Mouse (Mus musculus) lung, embryonic 16.5 days (tissue): ENCODE measurements around the gene Ccdc6. TPM values are rescaled to one million over a fixed set of nuclear protein-coding genes. Genes with fewer than 3 reads are reported as not detected.
A peak's percentile ranks its signal among the peaks of the same experiment; 100 is the strongest.

Source experiments
- ATAC-seq: fragments of 200-750 bp; cut with Nextera tagmentation; 2 replicates; pipeline ENCODE4 v1.8.0; 2017; ENCODE audit warnings: low read depth, mild to moderate bottlenecking, moderate library complexity
- H3K27ac ChIP-seq: fragments of 300-500 bp; sonication (generic); 2 replicates; pipeline ENCODE4 v1.5.1; 2014; ENCODE audit warnings: mild to moderate bottlenecking, control low read depth, low read length
- H3K27me3 ChIP-seq: fragments of 300-500 bp; sonication (generic); 2 replicates; pipeline ENCODE4 v1.6.1; 2014; ENCODE audit warnings: low read depth, low read length, mixed read lengths; ENCODE audit not compliant: control insufficient read depth, insufficient read depth
- H3K36me3 ChIP-seq: fragments of 300-500 bp; sonication (generic); 2 replicates; pipeline ENCODE4 v1.6.1; 2014; ENCODE audit warnings: low read length; ENCODE audit not compliant: control insufficient read depth, insufficient read depth
- H3K4me1 ChIP-seq: fragments of 300-500 bp; sonication (generic); replicated peaks from 2 replicates; pipeline ENCODE4 v1.6.1; 2014; ENCODE audit warnings: low read length, mixed read lengths; ENCODE audit not compliant: control insufficient read depth, insufficient read depth
- H3K4me2 ChIP-seq: fragments of 300-500 bp; sonication (generic); 2 replicates; pipeline ENCODE4 v1.6.1; 2014; ENCODE audit warnings: low read depth, low read length, control low read depth
- H3K4me3 ChIP-seq: fragments of 300-500 bp; sonication (generic); 2 replicates; pipeline ENCODE4 v1.5.1; 2014; ENCODE audit warnings: mild to moderate bottlenecking, low read length, control low read depth
- H3K9ac ChIP-seq: fragments of 300-500 bp; sonication (generic); 2 replicates; pipeline ENCODE4 v1.6.1; 2014; ENCODE audit warnings: low read length, control low read depth
- H3K9me3 ChIP-seq: fragments of 300-500 bp; sonication (generic); 2 replicates; pipeline ENCODE4 v1.6.1; 2016; ENCODE audit warnings: low read length; ENCODE audit not compliant: control insufficient read depth
- WGBS: fragments of 180-500 bp; shearing (Covaris S2); extraction: QIAGEN DNeasy Blood & Tissue Kit; methylation state at CpG from one replicate; pipeline ENCODE4 v1.1.7; 2014; 5-methylcytosine and 5-hydroxymethylcytosine counted together
- polyA plus RNA-seq: library from polyadenylated mRNA; unstranded; fragments of >200 nt; fragmentation: Nextera tagmentation; extraction: Ambion mirVana; gene quantifications from 2 replicates; pipeline ENCODE4 v1.2.1, GENCODE M21; 2015

Ccdc6 gene
- polyA plus RNA-seq, 1 experiment from 2014 or later = 15.1 TPM

- ATAC-seq = peak; percentile 15
- no peak overlapping the region for H3K9ac ChIP-seq
- H3K36me3 ChIP-seq = no peaks in the 10 kb centered on the region
- H3K27me3 ChIP-seq = no peaks in the 10 kb centered on the region
- peaks cover 26% of the 10 kb centered on the region for H3K4me1 ChIP-seq
- no peaks in the 10 kb centered on the region for H3K9me3 ChIP-seq
- no peak overlapping the region for H3K4me3 ChIP-seq
- no peak overlapping the region for H3K27ac ChIP-seq
- 32% methylated on average over 6 of the region's 6 CpGs for WGBS
- no peak overlapping the region for H3K4me2 ChIP-seq
These were observed 35.8 kb downstream of the Ccdc6 start for GRCm38 (mm10) chr10:70132714-70133113.

DNA sequence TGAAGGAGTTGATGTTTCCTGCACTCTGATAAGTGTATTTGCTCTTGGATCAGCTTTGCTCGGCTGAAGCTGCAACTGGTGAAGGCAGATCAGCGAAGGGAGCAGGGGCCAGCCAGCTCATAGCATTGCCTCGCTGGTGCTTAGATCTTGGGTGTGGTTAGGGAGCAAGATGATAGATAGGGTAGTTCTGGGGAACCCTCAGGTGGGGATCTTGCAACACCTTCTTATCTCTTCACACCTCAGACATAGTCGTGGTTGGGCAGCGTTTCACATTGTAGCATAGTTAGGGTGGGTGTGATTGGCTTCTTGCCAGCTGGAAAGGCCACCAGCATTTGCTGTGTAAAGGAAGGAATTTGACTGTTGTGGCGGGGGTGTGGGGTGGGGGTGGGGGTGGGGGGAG lies 36.3 kb downstream of the Ccdc6 start:
- Histone ChIP-seq H3K4me1 (peaks cover 24% of the 10 kb centered on the region), H3K27me3 (no peaks in the 10 kb centered on the region), H3K9ac (no peak overlapping the region), H3K4me2 (no peak overlapping the region), H3K4me3 (no peak overlapping the region), H3K27ac (no peak overlapping the region), H3K9me3 (no peaks in the 10 kb centered on the region), H3K36me3 (no peaks in the 10 kb centered on the region)
- WGBS = 7% methylated on average over 6 of the region's 6 CpGs
- ATAC-seq = peak; percentile 57

DNA sequence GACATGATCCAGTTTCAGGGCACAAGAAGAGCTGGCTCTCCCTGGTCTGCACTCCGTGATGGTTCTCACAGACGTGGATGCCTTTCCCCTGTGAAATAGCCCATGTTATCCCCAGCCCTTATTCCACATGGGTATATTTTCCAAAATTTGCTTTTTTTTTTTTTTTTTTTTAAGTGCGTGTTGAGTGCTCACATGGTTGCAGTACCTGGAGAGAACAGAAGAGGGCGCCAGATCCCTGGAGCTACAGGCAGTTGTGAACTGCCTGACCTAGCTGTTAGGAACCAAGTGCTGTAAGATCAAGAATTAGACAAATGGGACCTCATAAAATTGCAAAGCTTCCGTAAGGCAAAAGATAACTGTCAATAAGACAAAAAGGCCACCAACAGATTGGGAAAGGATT lies 38.8 kb downstream of the Ccdc6 start:
- no peaks in the 10 kb centered on the region for H3K9me3 ChIP-seq
- 79% methylated on average over 5 of the region's 5 CpGs for WGBS
- no peaks in the 10 kb centered on the region for H3K36me3 ChIP-seq
- ATAC-seq = no peak
- H3K4me3 ChIP-seq = no peak overlapping the region
- no peak overlapping the region for H3K9ac ChIP-seq
- H3K27me3 ChIP-seq = no peaks in the 10 kb centered on the region
- H3K4me2 ChIP-seq = no peak overlapping the region
- peaks cover 22% of the 10 kb centered on the region for H3K4me1 ChIP-seq
- H3K27ac ChIP-seq = no peak overlapping the region

GRCm38 (mm10) chr10:70137652-70138051 lies 40.7 kb downstream of the Ccdc6 start:
- Histone ChIP-seq H3K4me3 (no peak overlapping the region), H3K9ac (no peak overlapping the region), H3K27me3 (no peaks in the 10 kb centered on the region), H3K4me1 (peaks cover 11% of the 10 kb centered on the region), H3K36me3 (no peaks in the 10 kb centered on the region), H3K27ac (no peak overlapping the region), H3K9me3 (no peaks in the 10 kb centered on the region), H3K4me2 (no peak overlapping the region)
- ATAC-seq = no peak
- WGBS = 80% methylated on average over 7 of the region's 7 CpGs

GRCm38 (mm10) chr10:70138150-70138549 lies 41.2 kb downstream of the Ccdc6 start:
- Histone ChIP-seq H3K4me3 (no peak overlapping the region), H3K36me3 (peaks cover 5% of the 10 kb centered on the region; the same call in 1 of the 2 replicates), H3K9me3 (no peaks in the 10 kb centered on the region), H3K4me1 (peaks cover 6% of the 10 kb centered on the region), H3K27me3 (no peaks in the 10 kb centered on the region), H3K27ac (no peak overlapping the region), H3K4me2 (no peak overlapping the region), H3K9ac (no peak overlapping the region)
- no peak for ATAC-seq
- WGBS = 59% methylated on average over 8 of the region's 8 CpGs

- H3K27ac ChIP-seq = no peak overlapping the region
- no peak overlapping the region for H3K4me3 ChIP-seq
- WGBS = 80% methylated on average over 6 of the region's 6 CpGs
- peaks cover 11% of the 10 kb centered on the region; the same call in 1 of the 2 replicates for H3K36me3 ChIP-seq
- H3K4me2 ChIP-seq = no peak overlapping the region
- H3K9me3 ChIP-seq = no peaks in the 10 kb centered on the region
- no peaks in the 10 kb centered on the region for H3K27me3 ChIP-seq
- ATAC-seq = no peak
- no peaks in the 10 kb centered on the region for H3K4me1 ChIP-seq
- no peak overlapping the region for H3K9ac ChIP-seq
These were observed 42.4 kb downstream of the Ccdc6 start for GRCm38 (mm10) chr10:70139368-70139767.

GRCm38 (mm10) chr10:70140414-70140813 lies 43.5 kb downstream of the Ccdc6 start:
- WGBS = 79% methylated on average over 12 of the region's 12 CpGs
- no peak overlapping the region for H3K4me3 ChIP-seq
- H3K27ac ChIP-seq = no peak overlapping the region
- ATAC-seq = no peak
- H3K36me3 ChIP-seq = peaks cover 16% of the 10 kb centered on the region
- H3K27me3 ChIP-seq = no peaks in the 10 kb centered on the region
- H3K4me1 ChIP-seq = no peaks in the 10 kb centered on the region
- H3K9me3 ChIP-seq = no peaks in the 10 kb centered on the region
- no peak overlapping the region for H3K4me2 ChIP-seq
- no peak overlapping the region for H3K9ac ChIP-seq

GRCm38 (mm10) chr10:70142623-70143022 lies 45.7 kb downstream of the Ccdc6 start:
- Histone ChIP-seq H3K4me1 (no peaks in the 10 kb centered on the region), H3K4me2 (no peak overlapping the region), H3K27me3 (no peaks in the 10 kb centered on the region), H3K27ac (no peak overlapping the region), H3K9ac (no peak overlapping the region), H3K4me3 (no peak overlapping the region), H3K9me3 (peaks cover 3% of the 10 kb centered on the region), H3K36me3 (peaks cover 23% of the 10 kb centered on the region)
- no peak for ATAC-seq
- 93% methylated on average over 17 of the region's 17 CpGs for WGBS

DNA sequence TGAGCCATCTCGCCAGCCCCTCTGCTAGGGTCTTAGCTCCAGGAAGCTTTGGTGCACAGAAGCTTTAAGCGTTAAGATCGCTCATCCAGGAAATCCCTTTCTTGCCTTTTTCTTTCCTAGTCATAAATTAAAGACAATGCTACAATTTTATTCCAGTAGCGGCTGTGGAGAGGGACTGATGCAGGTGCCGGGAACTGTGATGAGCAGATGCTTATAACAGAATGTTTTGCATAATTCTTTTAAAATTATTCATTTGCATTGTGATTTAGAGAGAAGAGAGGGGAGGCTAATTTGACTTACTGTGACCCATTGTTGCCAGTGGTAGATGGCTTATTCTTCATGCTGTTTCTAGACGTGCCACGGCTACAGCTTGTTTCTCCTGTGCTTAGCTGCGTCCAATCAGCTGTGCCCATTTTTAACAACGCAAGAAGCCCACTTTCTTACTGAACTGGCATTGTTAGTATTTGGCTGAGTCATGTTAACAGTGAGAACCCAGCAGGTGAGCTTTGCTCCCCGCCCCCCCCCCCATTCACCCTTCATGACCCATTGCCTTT lies 47.2 kb downstream of the Ccdc6 start:
- 90% methylated on average over 10 of the region's 10 CpGs for WGBS
- Histone ChIP-seq H3K27ac (no peak overlapping the region), H3K4me3 (no peak overlapping the region), H3K9ac (no peak overlapping the region), H3K27me3 (no peaks in the 10 kb centered on the region), H3K36me3 (peaks cover 23% of the 10 kb centered on the region), H3K9me3 (peaks cover 3% of the 10 kb centered on the region), H3K4me1 (peaks cover 5% of the 10 kb centered on the region), H3K4me2 (no peak overlapping the region)
- no peak for ATAC-seq

- H3K4me1 ChIP-seq = peaks cover 7% of the 10 kb centered on the region
These were observed 49.0 kb downstream of the Ccdc6 start for GRCm38 (mm10) chr10:70145873-70146272.

More at GRCm38 (mm10) chr10:70145873-70146272, 49.0 kb downstream of the Ccdc6 start:
- no peak overlapping the region for H3K27ac ChIP-seq
- H3K9me3 ChIP-seq = peaks cover 3% of the 10 kb centered on the region
- peaks cover 23% of the 10 kb centered on the region for H3K36me3 ChIP-seq
- no peak for ATAC-seq
- no peak overlapping the region for H3K4me2 ChIP-seq
- WGBS = 97% methylated on average over 12 of the region's 12 CpGs
- H3K27me3 ChIP-seq = no peaks in the 10 kb centered on the region
- H3K4me3 ChIP-seq = no peak overlapping the region
- no peak overlapping the region for H3K9ac ChIP-seq
